Mouse (Mus musculus): ENCODE data around the gene Slc12a7.
"Not testable (repeated sequence)": the region's sequence is repeated elsewhere in the genome, so short reads cannot be mapped to it uniquely, and the experiment has no call there.

The Slc12a7 gene

GRCm38 (mm10) chr13:73720241-73720640 lies 12.7 kb upstream of the Slc12a7 start:
- no peak for DNase-seq

- DNase-seq, result peak; percentile 74
Observed at GRCm38 (mm10) chr13:73723081-73723668, 9.7 kb upstream of the Slc12a7 start.

GRCm38 (mm10) chr13:73725315-73725714 lies 7.6 kb upstream of the Slc12a7 start:
- DNase-seq, result no peak

GRCm38 (mm10) chr13:73727621-73728025 lies 5.3 kb upstream of the Slc12a7 start:
- DNase-seq, result peak; percentile 62

GRCm38 (mm10) chr13:73728633-73729032 lies 4.3 kb upstream of the Slc12a7 start:
- no peak for DNase-seq

GRCm38 (mm10) chr13:73730913-73731312 lies 2.0 kb upstream of the Slc12a7 start:
- no peak for DNase-seq

- no peak for DNase-seq
Observed at GRCm38 (mm10) chr13:73732235-73732634, 659 bp upstream of the Slc12a7 start.

GRCm38 (mm10) chr13:73734379-73734778 lies 1.5 kb downstream of the Slc12a7 start:
- DNase-seq, result no peak

- DNase-seq, result no peak
Observed at GRCm38 (mm10) chr13:73735270-73735669, 2.4 kb downstream of the Slc12a7 start.

GRCm38 (mm10) chr13:73735928-73736327 lies 3.0 kb downstream of the Slc12a7 start:
- no peak for DNase-seq

- DNase-seq, result no peak
Observed at GRCm38 (mm10) chr13:73736943-73737342, 4.0 kb downstream of the Slc12a7 start.

GRCm38 (mm10) chr13:73740399-73740944 lies 7.6 kb downstream of the Slc12a7 start:
- DNase-seq, result not testable (repeated sequence)

- DNase-seq, result no peak
Observed at GRCm38 (mm10) chr13:73742944-73743343, 10.1 kb downstream of the Slc12a7 start.

GRCm38 (mm10) chr13:73743662-73744061 lies 10.8 kb downstream of the Slc12a7 start:
- no peak for DNase-seq

GRCm38 (mm10) chr13:73748663-73749440 lies 16.0 kb downstream of the Slc12a7 start:
- peak; percentile 65 for DNase-seq

GRCm38 (mm10) chr13:73750435-73750834 lies 17.5 kb downstream of the Slc12a7 start:
- peak; percentile 60 for DNase-seq

- DNase-seq, result no peak
Observed at GRCm38 (mm10) chr13:73751284-73751683, 18.4 kb downstream of the Slc12a7 start.

- no peak for DNase-seq
Observed at GRCm38 (mm10) chr13:73755809-73756208, 22.9 kb downstream of the Slc12a7 start.

GRCm38 (mm10) chr13:73756916-73757315 lies 24.0 kb downstream of the Slc12a7 start:
- peak; percentile 63 for DNase-seq

- DNase-seq, result no peak
Observed at GRCm38 (mm10) chr13:73757362-73757761, 24.5 kb downstream of the Slc12a7 start.

GRCm38 (mm10) chr13:73759596-73759995 lies 26.7 kb downstream of the Slc12a7 start:
- no peak for DNase-seq

GRCm38 (mm10) chr13:73760126-73760525 lies 27.2 kb downstream of the Slc12a7 start:
- no peak for DNase-seq

GRCm38 (mm10) chr13:73762938-73763337 lies 30.0 kb downstream of the Slc12a7 start:
- no peak for DNase-seq
